Mouse (Mus musculus) limb, embryonic 12.5 days (tissue): ENCODE measurements around the gene Elfn1. TPM values are rescaled to one million over a fixed set of nuclear protein-coding genes. Genes with fewer than 3 reads are reported as not detected.
"Not testable (repeated sequence)": the region's sequence is repeated elsewhere in the genome, so short reads cannot be mapped to it uniquely, and the experiment has no call there.

Experiments used
- ATAC-seq: fragments of 200-750 bp; cut with Nextera tagmentation; 2 replicates; pipeline ENCODE4 v1.8.0; 2017; ENCODE audit warnings: low read depth, moderate TSS enrichment; ENCODE audit not compliant: insufficient number of reproducible peaks, insufficient read depth, low FRiP score, low TSS enrichment
- H3K27ac ChIP-seq: fragments of 300-500 bp; sonication (generic); 2 replicates; pipeline ENCODE4 v1.5.1; 2016; ENCODE audit warnings: mild to moderate bottlenecking, moderate library complexity
- H3K27me3 ChIP-seq: fragments of 300-500 bp; sonication (generic); 2 replicates; pipeline ENCODE4 v1.6.1; 2016; ENCODE audit warnings: mild to moderate bottlenecking, moderate library complexity
- H3K36me3 ChIP-seq: fragments of 300-500 bp; sonication (generic); 2 replicates; pipeline ENCODE4 v1.6.1; 2016; ENCODE audit warnings: mild to moderate bottlenecking, moderate library complexity
- H3K4me1 ChIP-seq: fragments of 300-500 bp; sonication (generic); replicated peaks from 2 replicates; pipeline ENCODE4 v1.6.1; 2016
- H3K4me2 ChIP-seq: fragments of 300-500 bp; sonication (generic); 2 replicates; pipeline ENCODE4 v1.6.1; 2016; ENCODE audit warnings: mild to moderate bottlenecking, moderate library complexity
- H3K4me3 ChIP-seq: fragments of 300-500 bp; sonication (generic); replicated peaks from 2 replicates; pipeline ENCODE4 v1.5.1; 2016; ENCODE audit warnings: mild to moderate bottlenecking
- H3K9ac ChIP-seq: fragments of 300-500 bp; sonication (generic); replicated peaks from 2 replicates; pipeline ENCODE4 v1.6.1; 2016; ENCODE audit warnings: mild to moderate bottlenecking, moderate library complexity
- H3K9me3 ChIP-seq: fragments of 300-500 bp; sonication (generic); 2 replicates; pipeline ENCODE4 v1.6.1; 2016; ENCODE audit warnings: mild to moderate bottlenecking, moderate library complexity
- WGBS: fragments of 180-500 bp; shearing (Covaris S2); methylation state at CpG from one replicate; pipeline ENCODE4 v1.1.7; 2016; 5-methylcytosine and 5-hydroxymethylcytosine counted together
- polyA plus RNA-seq: library from polyadenylated mRNA; unstranded; fragments of >200 nt; fragmentation: Nextera tagmentation; extraction: Ambion mirVana; gene quantifications from 2 replicates; pipeline ENCODE4 v1.2.1, GENCODE M21; 2016

Gene Elfn1
- polyA plus RNA-seq, 1 experiment from 2014 or later = 0.35 TPM

DNA sequence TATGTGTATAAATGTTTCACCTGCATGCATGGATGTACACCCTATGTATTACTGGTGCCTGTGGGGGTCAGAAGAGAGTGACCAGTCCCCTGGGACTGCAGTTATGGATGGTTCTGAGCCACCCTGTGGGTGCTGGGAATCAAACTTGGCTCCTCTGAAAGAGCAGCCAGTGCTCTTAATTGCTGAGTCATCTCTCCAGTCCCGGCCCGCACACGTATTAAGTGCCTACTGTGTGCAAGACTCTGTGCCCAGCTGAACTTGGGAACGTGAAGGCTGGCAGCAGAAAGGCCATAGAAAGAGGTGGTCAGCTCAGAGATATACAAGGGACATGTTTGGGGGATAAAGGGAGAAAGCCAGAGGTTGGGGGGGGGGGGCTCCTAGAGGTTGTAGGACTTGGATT lies 68.8 kb downstream of the Elfn1 start:
- no peak overlapping the region for H3K4me2 ChIP-seq
- H3K36me3 ChIP-seq = no peaks in the 10 kb centered on the region
- no peak for ATAC-seq
- peaks cover 52% of the 10 kb centered on the region for H3K27me3 ChIP-seq
- no peak overlapping the region for H3K9ac ChIP-seq
- H3K4me1 ChIP-seq = no peaks in the 10 kb centered on the region
- no peaks in the 10 kb centered on the region for H3K9me3 ChIP-seq
- no peak overlapping the region for H3K4me3 ChIP-seq
- H3K27ac ChIP-seq = no peak overlapping the region
- WGBS = 84% methylated on average over 4 of the region's 4 CpGs

DNA sequence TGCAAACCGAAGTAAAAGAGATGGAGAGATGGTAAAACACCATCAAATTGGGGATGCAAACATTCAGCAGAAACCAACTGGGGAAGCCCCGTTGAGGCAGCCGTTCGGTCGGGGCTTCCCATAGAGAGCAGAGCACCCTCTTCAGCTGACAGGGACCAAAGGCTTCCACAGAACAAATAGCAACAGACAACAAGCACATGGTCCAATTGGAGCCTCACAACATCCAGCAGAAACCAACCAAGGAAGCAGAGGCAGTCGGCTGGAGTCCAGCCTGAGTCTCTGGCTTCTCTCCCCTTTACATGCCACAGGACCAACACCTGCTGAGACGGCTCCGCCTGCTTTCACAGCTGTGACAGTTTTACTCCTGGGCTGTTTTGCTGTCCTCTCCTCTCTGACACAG lies 69.7 kb downstream of the Elfn1 start:
- no peaks in the 10 kb centered on the region for H3K36me3 ChIP-seq
- no peak overlapping the region for H3K4me3 ChIP-seq
- H3K9me3 ChIP-seq = no peaks in the 10 kb centered on the region
- peaks cover 43% of the 10 kb centered on the region for H3K27me3 ChIP-seq
- no peaks in the 10 kb centered on the region for H3K4me1 ChIP-seq
- ATAC-seq = no peak
- WGBS = 31% methylated on average over 8 of the region's 8 CpGs
- H3K9ac ChIP-seq = no peak overlapping the region
- no peak overlapping the region for H3K27ac ChIP-seq
- H3K4me2 ChIP-seq = no peak overlapping the region

DNA sequence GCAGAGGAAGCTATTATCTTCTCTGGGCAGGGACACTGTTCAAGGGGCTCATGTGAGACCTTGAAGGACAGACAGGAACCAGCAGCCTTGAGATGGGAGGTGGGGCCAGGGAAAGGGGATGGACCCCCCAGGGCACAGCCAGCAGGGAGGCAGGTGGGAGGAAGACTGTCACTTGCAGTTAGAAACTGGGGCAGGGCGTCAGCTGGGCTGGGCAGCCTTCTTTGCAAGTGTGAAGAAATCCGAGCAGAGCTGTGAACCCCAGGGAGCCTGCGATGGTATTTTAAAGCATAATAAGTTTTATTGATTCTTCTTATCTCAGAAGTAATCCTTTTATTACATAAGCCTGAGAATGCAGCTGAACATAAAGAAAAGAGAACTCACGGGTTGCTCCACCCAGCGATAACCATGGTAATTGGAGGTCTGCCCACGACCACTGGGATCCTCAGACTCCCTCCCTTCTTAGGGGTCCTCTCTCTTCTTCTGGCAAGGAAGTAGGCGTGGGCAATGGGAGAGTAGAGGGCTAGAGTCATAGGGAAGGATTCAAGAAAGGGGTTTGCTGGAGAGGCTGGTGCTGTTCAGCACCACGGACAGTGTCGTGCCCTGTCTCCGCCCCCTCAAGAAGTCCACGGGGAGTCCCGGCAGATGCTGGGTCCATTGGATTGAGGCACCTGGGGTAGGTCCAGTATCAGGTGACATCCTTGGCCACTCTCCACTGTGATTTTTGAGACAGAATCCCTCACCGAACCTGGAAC lies 71.0 kb downstream of the Elfn1 start:
- no peak overlapping the region for H3K9ac ChIP-seq
- no peak for ATAC-seq

DNA sequence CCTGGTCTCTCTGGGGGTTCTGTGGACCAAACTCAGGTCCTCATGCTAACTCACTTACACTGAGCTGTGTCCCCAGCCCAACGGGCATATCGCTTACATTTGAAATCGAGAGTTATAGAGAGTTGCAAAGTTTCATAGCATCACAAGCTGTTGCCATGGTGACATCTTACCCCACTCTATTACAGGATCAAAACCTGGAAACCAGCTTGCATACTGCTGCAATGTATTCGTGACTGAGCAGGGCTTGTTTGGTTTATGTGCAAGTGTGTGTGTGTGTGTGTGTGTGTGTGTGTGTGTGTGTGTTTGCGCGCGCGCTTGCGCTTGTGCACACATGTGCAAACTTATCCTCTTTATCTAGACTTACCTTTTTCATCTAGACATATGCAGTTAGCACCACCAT lies 71.6 kb downstream of the Elfn1 start:
- Histone ChIP-seq H3K4me1 (no peaks in the 10 kb centered on the region), H3K27me3 (peaks cover 30% of the 10 kb centered on the region; the same call in 1 of the 2 replicates), H3K9me3 (no peaks in the 10 kb centered on the region), H3K36me3 (no peaks in the 10 kb centered on the region), H3K9ac (no peak overlapping the region), H3K4me3 (no peak overlapping the region), H3K27ac (no peak overlapping the region), H3K4me2 (no peak overlapping the region)
- no peak for ATAC-seq
- 82% methylated on average over 9 of the region's 9 CpGs for WGBS

More for the DNA sequence above, 71.0 kb downstream of the Elfn1 start:
- H3K9me3 ChIP-seq = no peaks in the 10 kb centered on the region
- no peak overlapping the region for H3K4me3 ChIP-seq
- H3K4me2 ChIP-seq = no peak overlapping the region
- H3K27me3 ChIP-seq = peaks cover 31% of the 10 kb centered on the region
- no peak overlapping the region for H3K27ac ChIP-seq
- H3K36me3 ChIP-seq = no peaks in the 10 kb centered on the region
- no peaks in the 10 kb centered on the region for H3K4me1 ChIP-seq
- WGBS = 3% methylated on average over 13 of the region's 13 CpGs

DNA sequence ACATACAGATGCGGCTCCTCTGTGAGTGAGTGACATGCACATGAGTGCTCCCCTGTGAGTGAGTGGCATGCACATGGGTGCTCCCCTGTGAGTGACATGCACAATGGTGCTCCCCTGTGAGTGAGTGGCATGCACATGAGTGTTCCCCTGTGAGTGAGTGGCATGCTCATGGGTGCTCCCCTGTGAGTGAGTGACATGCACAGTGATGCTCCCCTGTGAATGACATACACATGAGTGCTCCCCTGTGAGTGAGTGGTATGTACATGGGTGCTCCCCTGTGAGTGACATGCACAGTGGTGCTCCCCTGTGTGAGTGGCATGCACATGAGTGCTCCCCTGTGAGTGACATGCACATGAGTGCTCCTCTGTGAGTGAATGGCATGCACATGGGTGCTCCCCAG lies 74.2 kb downstream of the Elfn1 start:
- no peak for ATAC-seq
- peaks cover 16% of the 10 kb centered on the region; the same call in 1 of the 2 replicates for H3K27me3 ChIP-seq
- H3K9ac ChIP-seq = no peak overlapping the region
- no peak overlapping the region for H3K4me3 ChIP-seq
- 82% methylated on average over 1 of the region's 1 CpGs for WGBS
- H3K4me1 ChIP-seq = no peaks in the 10 kb centered on the region
- H3K9me3 ChIP-seq = no peaks in the 10 kb centered on the region
- H3K27ac ChIP-seq = no peak overlapping the region
- no peaks in the 10 kb centered on the region for H3K36me3 ChIP-seq
- no peak overlapping the region for H3K4me2 ChIP-seq

DNA sequence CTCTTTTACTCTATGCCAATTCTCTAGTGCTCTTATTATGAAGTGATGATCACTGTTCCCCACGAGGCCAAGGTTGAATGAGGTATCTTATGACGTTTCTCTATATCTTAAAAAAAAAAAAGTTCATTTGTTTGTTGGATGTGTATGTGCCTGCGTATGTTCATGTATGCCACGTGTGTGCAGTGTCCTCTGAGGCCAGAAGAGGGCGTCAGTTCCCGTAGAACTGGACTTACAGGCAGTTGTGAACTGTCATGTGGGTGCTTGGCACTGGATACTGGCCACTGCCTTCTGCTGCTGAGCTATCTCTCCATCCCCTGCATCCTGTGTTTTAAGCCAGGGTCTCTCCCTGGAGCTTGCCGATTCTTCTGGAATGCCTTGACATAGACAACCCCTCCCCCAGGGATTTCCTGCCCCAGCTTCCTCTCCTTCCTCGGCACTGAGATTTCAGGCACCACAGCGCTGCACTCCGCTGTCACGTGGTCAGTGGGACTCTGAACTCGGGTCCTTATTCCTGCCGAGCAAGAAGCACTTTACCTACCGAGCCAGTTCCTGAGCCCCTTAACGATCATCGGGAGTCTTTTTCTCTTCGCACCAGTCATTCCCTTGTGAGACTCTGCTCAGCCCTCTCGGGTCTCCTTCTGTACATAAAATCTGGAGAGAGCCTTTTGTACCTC lies 77.5 kb downstream of the Elfn1 start:
- H3K4me2 ChIP-seq = no peak overlapping the region
- H3K36me3 ChIP-seq = no peaks in the 10 kb centered on the region
- no peak overlapping the region for H3K9ac ChIP-seq
- ATAC-seq = no peak
- H3K27me3 ChIP-seq = 0 out of 2 replicates have a peak, but pooled peaks cover 3% of the 10 kb centered on the region
- no peaks in the 10 kb centered on the region for H3K4me1 ChIP-seq
- no peak overlapping the region for H3K27ac ChIP-seq
- 34% methylated on average over 18 of the region's 18 CpGs for WGBS
- peaks cover 17% of the 10 kb centered on the region for H3K9me3 ChIP-seq
- no peak overlapping the region for H3K4me3 ChIP-seq

DNA sequence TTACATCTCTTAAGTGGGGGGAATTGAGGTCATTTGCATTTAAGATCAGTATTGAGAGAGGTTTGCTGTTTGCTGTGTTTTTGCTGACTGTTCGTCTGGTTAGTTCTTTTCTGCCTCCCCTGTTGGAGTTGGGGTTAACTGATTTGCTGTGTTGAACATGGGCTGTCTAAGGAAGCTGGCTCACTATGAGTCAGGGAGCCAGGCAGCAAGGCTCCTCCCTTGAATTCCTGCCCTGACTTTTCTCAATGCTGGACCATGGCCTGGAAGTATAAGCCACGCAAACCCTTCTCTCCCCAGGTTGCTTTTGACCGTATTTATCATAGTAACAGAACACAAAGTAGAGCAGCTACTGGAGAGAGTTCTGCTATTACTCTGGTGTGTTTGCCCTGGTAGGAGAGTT lies 83.8 kb downstream of the Elfn1 start:
- H3K4me2 ChIP-seq = no peak overlapping the region
- no peak overlapping the region for H3K9ac ChIP-seq
- no peak overlapping the region for H3K27ac ChIP-seq
- no peak overlapping the region for H3K4me3 ChIP-seq
- H3K4me1 ChIP-seq = no peaks in the 10 kb centered on the region
- H3K36me3 ChIP-seq = no peaks in the 10 kb centered on the region
- no peak for ATAC-seq
- H3K27me3 ChIP-seq = no peaks in the 10 kb centered on the region
- 85% methylated on average over 3 of the region's 3 CpGs for WGBS
- peaks cover 31% of the 10 kb centered on the region for H3K9me3 ChIP-seq

DNA sequence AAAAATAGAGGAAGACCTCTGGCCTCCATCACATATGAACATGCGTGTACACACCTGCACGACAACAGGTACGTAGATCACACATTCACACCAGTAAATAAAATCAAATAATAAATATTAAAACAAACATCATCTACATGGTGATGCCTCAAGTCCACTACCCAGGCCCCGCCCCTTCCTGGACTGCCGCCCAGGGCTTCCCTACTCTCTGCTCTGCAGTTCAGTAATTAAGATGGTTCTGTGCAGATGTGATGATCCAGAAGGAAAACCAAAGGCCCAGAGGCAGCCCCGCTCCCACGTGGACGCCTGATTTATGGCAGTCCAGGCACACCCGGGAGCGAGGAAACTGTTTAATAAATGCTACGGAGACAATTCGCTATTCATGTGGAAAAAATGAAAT lies 90.6 kb downstream of the Elfn1 start:
- ATAC-seq, H3K4me2 ChIP-seq, H3K27ac ChIP-seq, H3K9ac ChIP-seq, H3K9me3 ChIP-seq, H3K36me3 ChIP-seq, H3K4me3 ChIP-seq, H3K27me3 ChIP-seq: not testable (repeated sequence)
- 58% methylated on average over 12 of the region's 12 CpGs for WGBS
- peaks cover 19% of the 10 kb centered on the region for H3K4me1 ChIP-seq

DNA sequence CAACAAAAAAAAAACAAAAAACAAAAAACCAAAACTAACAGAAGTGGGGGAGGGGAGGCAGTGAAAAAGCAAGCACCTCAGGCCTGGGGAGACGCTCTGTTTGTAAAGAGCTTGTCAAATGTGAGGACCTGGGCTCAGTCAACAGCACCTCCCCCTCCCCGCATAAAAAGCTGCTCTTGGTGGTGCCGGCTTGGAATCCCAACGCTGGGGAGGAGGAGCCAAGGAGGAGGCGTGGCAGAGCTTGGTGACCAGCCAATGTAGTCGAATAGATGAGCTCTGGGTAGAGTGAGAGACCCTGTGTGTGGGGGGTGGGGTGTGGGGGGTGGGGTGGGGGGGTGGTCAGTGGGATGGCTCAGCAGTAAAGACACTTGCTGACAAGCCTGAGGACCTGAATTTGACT lies 91.2 kb downstream of the Elfn1 start:
- no peak overlapping the region for H3K27ac ChIP-seq
- H3K4me2 ChIP-seq = no peak overlapping the region
- no peak overlapping the region for H3K9ac ChIP-seq
- H3K36me3 ChIP-seq = no peaks in the 10 kb centered on the region
- peaks cover 19% of the 10 kb centered on the region for H3K4me1 ChIP-seq
- ATAC-seq = no peak
- H3K27me3 ChIP-seq = no peaks in the 10 kb centered on the region
- 28% methylated on average over 6 of the region's 6 CpGs for WGBS
- no peaks in the 10 kb centered on the region for H3K9me3 ChIP-seq
- no peak overlapping the region for H3K4me3 ChIP-seq

DNA sequence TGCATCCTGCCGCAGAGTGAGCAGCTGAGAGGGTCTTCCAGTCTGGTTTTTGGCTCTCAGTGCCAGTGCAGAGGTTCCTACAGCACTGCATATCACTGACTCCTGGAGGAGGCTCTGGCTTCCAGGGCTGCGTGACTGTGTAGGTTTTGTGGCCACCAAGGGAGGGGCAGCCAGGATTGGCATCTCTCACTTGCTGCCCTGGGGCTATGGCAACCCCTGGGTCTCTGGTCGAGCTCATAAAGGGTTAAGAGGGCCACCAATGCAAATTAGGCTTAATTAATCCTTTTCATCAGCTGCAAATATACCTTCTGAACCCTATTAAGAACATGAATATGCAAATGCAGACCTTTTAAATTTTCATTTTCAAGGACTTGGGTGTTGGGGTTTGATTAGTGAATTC lies 94.8 kb downstream of the Elfn1 start:
- Histone ChIP-seq H3K4me1 (peaks cover 28% of the 10 kb centered on the region), H3K4me3 (no peak overlapping the region), H3K36me3 (no peaks in the 10 kb centered on the region), H3K4me2 (no peak overlapping the region), H3K27ac (no peak overlapping the region), H3K9me3 (no peaks in the 10 kb centered on the region), H3K27me3 (no peaks in the 10 kb centered on the region), H3K9ac (no peak overlapping the region)
- ATAC-seq = no peak
- 45% methylated on average over 3 of the region's 3 CpGs for WGBS

DNA sequence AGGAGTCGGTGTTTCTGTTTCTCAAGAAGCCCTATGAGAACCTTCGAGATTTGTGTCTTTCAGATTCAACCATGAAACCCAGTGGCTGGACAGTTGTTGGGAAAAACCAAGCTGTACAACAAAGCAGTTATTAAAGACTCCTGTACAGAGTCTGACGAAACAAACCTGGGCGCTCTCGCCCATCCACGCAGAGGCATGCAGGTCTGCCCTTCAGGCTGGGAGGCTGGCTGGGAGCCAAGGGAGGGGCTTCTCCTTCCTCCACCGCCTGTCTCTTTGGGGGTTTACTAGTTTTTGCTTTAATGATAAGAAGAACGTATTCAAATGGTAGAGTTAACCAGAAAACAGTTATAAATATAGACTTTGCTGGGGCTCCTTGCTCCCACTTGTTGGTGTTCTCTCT lies 99.1 kb downstream of the Elfn1 start:
- 58% methylated on average over 8 of the region's 8 CpGs for WGBS
- Histone ChIP-seq H3K27ac (no peak overlapping the region), H3K36me3 (0 out of 2 replicates have a peak, but pooled peaks cover 9% of the 10 kb centered on the region), H3K4me1 (peaks cover 27% of the 10 kb centered on the region), H3K9me3 (no peaks in the 10 kb centered on the region), H3K4me2 (no peak overlapping the region), H3K4me3 (no peak overlapping the region), H3K27me3 (no peaks in the 10 kb centered on the region), H3K9ac (no peak overlapping the region; the same call in 1 of the 2 replicates)
- no peak for ATAC-seq
